Comparison of ENCODE assay signal across 16 mouse cellular contexts in genomic region chr1:191806740-191807139, GRCm38 (mm10). TPM values are rescaled to one million over a fixed set of nuclear protein-coding genes. Genes with fewer than 3 reads are reported as not detected.
DNase-seq lines count a peak whose midpoint lies in the region; ATAC-seq and TF ChIP-seq lines count a peak whose summit lies in the region.
"Had no signal": no experiment of that assay in that cellular context is flagged by ENCODE, and none has a peak within 500 bp of the region (broad histone marks: within the 10 kb centered on the region; RNA-seq: fewer than 3 reads in every experiment).

No protein-coding gene starts in this region.

- H3K4me3 ChIP-seq in liver, embryonic 14.5 days (ENCODE audit: insufficient read depth in 1 of 2, low read depth in 2 of 2, low read length in 2 of 2) = no peak overlapping the region
- no peak overlapping the region for H3K4me3 ChIP-seq in liver, embryonic 12.5 days
- no peak overlapping the region for H3K4me3 ChIP-seq in olfactory bulb, adult 2 months (ENCODE audit: insufficient read depth, low read depth, low read length)
- H3K4me3 ChIP-seq: forebrain, embryonic 10.5 days; heart, embryonic 15.5 days; limb, embryonic 12.5 days; neural tube, embryonic 13.5 days had no signal

- H3K4me2 ChIP-seq in liver, embryonic 14.5 days (ENCODE audit: low read depth) = no peak overlapping the region
- H3K4me2 ChIP-seq in liver, embryonic 12.5 days = no peak overlapping the region
- H3K4me2 ChIP-seq: heart, embryonic 15.5 days; limb, embryonic 12.5 days; neural tube, embryonic 13.5 days had no signal

- no peaks in the 10 kb centered on the region for H3K9me3 ChIP-seq in liver, embryonic 14.5 days (ENCODE audit: control insufficient read depth, low read length)
- H3K9me3 ChIP-seq in liver, embryonic 12.5 days (replicated peaks) = no peaks in the 10 kb centered on the region; the same call in 1 of the 2 replicates
- H3K9me3 ChIP-seq: forebrain, embryonic 10.5 days; limb, embryonic 12.5 days; neural tube, embryonic 13.5 days had no signal

- 79% methylated on average over 4 of the region's 4 CpGs for WGBS in liver, embryonic 14.5 days (ENCODE audit: insufficient replicate concordance)
- 80% methylated on average over 4 of the region's 4 CpGs for WGBS in liver, embryonic 12.5 days (ENCODE audit: insufficient replicate concordance)
- 94% methylated on average over 4 of the region's 4 CpGs for WGBS in olfactory bulb, adult 2 months

- peak; percentile 54 for TF ChIP-seq CTCF in liver, embryonic 14.5 days (IDR thresholded peaks at IDR 0.05; ENCODE audit: low read depth)
- TF ChIP-seq CTCF in olfactory bulb, adult 2 months (IDR thresholded peaks at IDR 0.05; ENCODE audit: insufficient read depth, low read depth, low read length) = 0 out of 2 replicates have a peak, but pooled peaks have one; percentile 13

- ATAC-seq in liver, embryonic 14.5 days (ENCODE audit: insufficient read depth) = no peak
- ATAC-seq in liver, embryonic 12.5 days = no peak

- H3K27ac ChIP-seq in liver, embryonic 14.5 days = no peak overlapping the region
- H3K27ac ChIP-seq in liver, embryonic 12.5 days = no peak overlapping the region
- no peak overlapping the region for H3K27ac ChIP-seq in olfactory bulb, adult 2 months (ENCODE audit: insufficient read depth, low read depth, low read length)
- H3K27ac ChIP-seq: forebrain, embryonic 10.5 days; heart, embryonic 15.5 days; limb, embryonic 12.5 days; neural tube, embryonic 13.5 days had no signal

- DNase-seq in cerebellum, postnatal 10 days = peak; percentile 47 to 59
- DNase-seq in cerebellum, adult 8-10 months = no peak
- no peak for DNase-seq in liver, embryonic 14.5 days (ENCODE audit: low read depth in 3 of 3, low spot score in 3 of 3)
- peak; percentile 74 for DNase-seq in ES-CJ7 (ENCODE audit: low read depth, low spot score)
- DNase-seq in urinary bladder, adult 18-20 months (ENCODE audit: low spot score in 2 of 2) = no peak
- no peak for DNase-seq in right cerebral cortex, adult 18-20 months
- DNase-seq: cerebellum, adult 11-12 months; kidney, adult 11 months; kidney, postnatal 36 days; lung, adult 18-20 months had no signal

- H3K27me3 ChIP-seq in liver, embryonic 14.5 days (ENCODE audit: control insufficient read depth, insufficient read depth, low read length) = no peaks in the 10 kb centered on the region
- H3K27me3 ChIP-seq in liver, embryonic 12.5 days (replicated peaks) = no peaks in the 10 kb centered on the region
- H3K27me3 ChIP-seq: heart, embryonic 15.5 days; limb, embryonic 12.5 days; neural tube, embryonic 13.5 days had no signal

- TF ChIP-seq POLR2A in olfactory bulb, adult 2 months (IDR thresholded peaks at IDR 0.05; ENCODE audit: insufficient read depth, low read depth, low read length) = no peak

- no peak overlapping the region for H3K9ac ChIP-seq in liver, embryonic 14.5 days (replicated peaks)
- no peak overlapping the region for H3K9ac ChIP-seq in liver, embryonic 12.5 days
- H3K9ac ChIP-seq: heart, embryonic 15.5 days; limb, embryonic 12.5 days; neural tube, embryonic 13.5 days had no signal

- no peaks in the 10 kb centered on the region for H3K36me3 ChIP-seq in liver, embryonic 14.5 days (replicated peaks; ENCODE audit: control insufficient read depth, insufficient read depth, low read depth)
- no peaks in the 10 kb centered on the region for H3K36me3 ChIP-seq in liver, embryonic 12.5 days
- H3K36me3 ChIP-seq: forebrain, embryonic 10.5 days; heart, embryonic 15.5 days; limb, embryonic 12.5 days; neural tube, embryonic 13.5 days had no signal

- no peaks in the 10 kb centered on the region for H3K4me1 ChIP-seq in liver, embryonic 14.5 days (replicated peaks; ENCODE audit: control insufficient read depth in 2 of 2, insufficient read depth in 2 of 2, low read length in 1 of 2)
- no peaks in the 10 kb centered on the region for H3K4me1 ChIP-seq in liver, embryonic 12.5 days
- peaks cover 10% of the 10 kb centered on the region for H3K4me1 ChIP-seq in olfactory bulb, adult 2 months (ENCODE audit: control insufficient read depth, insufficient read depth, low read length)
- H3K4me1 ChIP-seq: forebrain, embryonic 10.5 days had no signal

- TF ChIP-seq EP300 in liver, embryonic 14.5 days (IDR thresholded peaks at IDR 0.05; ENCODE audit: low read depth) = no peak

RNA-seq across cellular contexts. Expression of gene Nek2, which starts 14.5 kb away (rescaled TPM):
- polyA plus RNA-seq in liver, embryonic 14.5 days (2012; rRNA removed) = 11.2 and 14.4 TPM in 2 replicates
- polyA plus RNA-seq in liver, embryonic 14.5 days (2014; fragmentation: Nextera tagmentation; extraction: Ambion mirVana) = 28.8 and 33.0 TPM in 2 replicates
- 49.4 and 51.0 TPM in 2 replicates for polyA plus RNA-seq in liver, embryonic 12.5 days (2016; fragmentation: Nextera tagmentation; extraction: Ambion mirVana)
- not detected in 2 replicates for polyA plus RNA-seq in olfactory bulb, adult 2 months (2012; ENCODE audit: insufficient read depth, insufficient read length, low replicate concordance, missing spikeins)

Comparison
In these comparisons a context has a peak if more than half of its experiments do, and no peak if none do; other contexts are left out.
1. DNase-seq: peak in cerebellum, postnatal 10 days (2 of 2) and ES-CJ7 (single experiment); none in cerebellum, adult 8-10 months (single experiment), liver, embryonic 14.5 days (0 of 3), urinary bladder, adult 18-20 months (0 of 2) and right cerebral cortex, adult 18-20 months (single experiment).
2. RNA of gene Nek2, which starts 14.5 kb away (polyA plus RNA-seq): 49.4 to 51.0 TPM in liver, embryonic 12.5 days and 11.2 to 33.0 TPM in liver, embryonic 14.5 days; not detected in olfactory bulb, adult 2 months; every median in the first group is over 10 times any median in the second.